Mouse (Mus musculus): ENCODE data around the gene Ilk. TPM values are rescaled to one million over a fixed set of nuclear protein-coding genes. Genes with fewer than 3 reads are reported as not detected.

Ilk gene
- total and polyA plus RNA-seq, 3 experiments, result 32.4 to 51.1 (median 42.6) TPM

- Histone ChIP-seq H3K9me3 (replicated peaks; ENCODE audit: low read length) (no peaks in the 10 kb centered on the region), H3K27ac (ENCODE audit: insufficient read depth, low read depth) (no peak overlapping the region), H3K79me2 (replicated peaks; ENCODE audit: control insufficient read depth, extremely low read depth, insufficient read depth, poor library complexity, severe bottlenecking) (no peaks in the 10 kb centered on the region), H3K27me3 (replicated peaks) (no peaks in the 10 kb centered on the region), H3K4me1 (ENCODE audit: control insufficient read depth in 1 of 2, insufficient read depth in 2 of 2) (peaks cover 11 to 24% of the 10 kb centered on the region in 2 experiments), H3K9ac (ENCODE audit: insufficient read depth, low read depth) (no peak overlapping the region), H3K4me2 (ENCODE audit: insufficient read depth, low read depth, poor library complexity, severe bottlenecking) (no peak overlapping the region), H3K4me3 (replicated peaks in 1 of 3; ENCODE audit: low read depth in 2 of 3, low read length in 2 of 3, poor library complexity in 1 of 3) (peak overlapping the region in 1 of 3 experiments; percentile 9), H3K36me3 (replicated peaks in 1 of 2; ENCODE audit: control insufficient read depth in 1 of 2, insufficient read depth in 1 of 2, low read length in 1 of 2) (no peaks in the 10 kb centered on the region)
- peak; percentile 30 for DNase-seq (ENCODE audit: extremely low read depth)
- no peak for TF ChIP-seq KAT2A (IDR thresholded peaks at IDR 0.05; ENCODE audit: insufficient replicate concordance, low read length)
- peak; percentile 32; the same call in 1 of the 2 replicates for TF ChIP-seq ELF1 (IDR thresholded peaks at IDR 0.05; ENCODE audit: low read depth, low read length)
- in situ Hi-C loops (cut with MboI; ENCODE audit: low pct_ligation_motif_present, low pct_unique_long_range_greater_than_20kb, low sequenced_read_pairs), result no loop called here
- dilution Hi-C loops (cut with MboI; ENCODE audit: extremely low pct_ligation_motif_present, extremely low pct_unique_long_range_greater_than_20kb, low sequenced_read_pairs), result no loop called here
Measured at GRCm38 (mm10) chr7:105778553-105779265, 42.3 kb downstream of the Ilk start.

- in situ Hi-C loops (cut with MboI; ENCODE audit: low pct_ligation_motif_present, low pct_unique_long_range_greater_than_20kb, low sequenced_read_pairs), result no loop called here
- Histone ChIP-seq H3K4me2 (ENCODE audit: insufficient read depth, low read depth, poor library complexity, severe bottlenecking) (no peak overlapping the region), H3K4me3 (replicated peaks in 1 of 3; ENCODE audit: low read depth in 2 of 3, low read length in 2 of 3, poor library complexity in 1 of 3) (no peak overlapping the region), H3K79me2 (replicated peaks; ENCODE audit: control insufficient read depth, extremely low read depth, insufficient read depth, poor library complexity, severe bottlenecking) (no peaks in the 10 kb centered on the region), H3K9me3 (replicated peaks; ENCODE audit: low read length) (peaks cover 4% of the 10 kb centered on the region), H3K27ac (ENCODE audit: insufficient read depth, low read depth) (no peak overlapping the region), H3K27me3 (replicated peaks) (peaks cover 3% of the 10 kb centered on the region), H3K4me1 (ENCODE audit: control insufficient read depth in 1 of 2, insufficient read depth in 2 of 2) (peaks cover 0 to 6% of the 10 kb centered on the region in 2 experiments; a peak in 2 of 4 replicates), H3K9ac (ENCODE audit: insufficient read depth, low read depth) (no peak overlapping the region), H3K36me3 (replicated peaks in 1 of 2; ENCODE audit: control insufficient read depth in 1 of 2, insufficient read depth in 1 of 2, low read length in 1 of 2) (no peaks in the 10 kb centered on the region)
- no peak for TF ChIP-seq GABPA (IDR thresholded peaks at IDR 0.05; ENCODE audit: insufficient replicate concordance, low read depth, low read length)
- no peak for DNase-seq (ENCODE audit: extremely low read depth)
- dilution Hi-C loops (cut with MboI; ENCODE audit: extremely low pct_ligation_motif_present, extremely low pct_unique_long_range_greater_than_20kb, low sequenced_read_pairs), result no loop called here
Measured at GRCm38 (mm10) chr7:105783861-105784260, 47.5 kb downstream of the Ilk start.

- H3K4me3 ChIP-seq (replicated peaks in 1 of 3; ENCODE audit: low read depth in 2 of 3, low read length in 2 of 3, poor library complexity in 1 of 3), result no peak overlapping the region
- no peak for TF ChIP-seq HCFC1 (IDR thresholded peaks at IDR 0.05; ENCODE audit: low read depth, low read length)
- no peak for TF ChIP-seq BHLHE40 (IDR thresholded peaks at IDR 0.05; ENCODE audit: low read depth, low read length)
- H3K4me1 ChIP-seq (ENCODE audit: control insufficient read depth in 1 of 2, insufficient read depth in 2 of 2), result no peaks in the 10 kb centered on the region
- peaks cover 3% of the 10 kb centered on the region for H3K27me3 ChIP-seq (replicated peaks)
- in situ Hi-C loops (cut with MboI; ENCODE audit: low pct_ligation_motif_present, low pct_unique_long_range_greater_than_20kb, low sequenced_read_pairs) (no loop called here), dilution Hi-C loops (cut with MboI; ENCODE audit: extremely low pct_ligation_motif_present, extremely low pct_unique_long_range_greater_than_20kb, low sequenced_read_pairs) (no loop called here)
- no peaks in the 10 kb centered on the region for H3K79me2 ChIP-seq (replicated peaks; ENCODE audit: control insufficient read depth, extremely low read depth, insufficient read depth, poor library complexity, severe bottlenecking)
- H3K36me3 ChIP-seq (replicated peaks in 1 of 2; ENCODE audit: control insufficient read depth in 1 of 2, insufficient read depth in 1 of 2, low read length in 1 of 2), result no peaks in the 10 kb centered on the region
- peaks cover 4% of the 10 kb centered on the region for H3K9me3 ChIP-seq (replicated peaks; ENCODE audit: low read length)
- H3K4me2 ChIP-seq (ENCODE audit: insufficient read depth, low read depth, poor library complexity, severe bottlenecking), result no peak overlapping the region
- no peak overlapping the region for H3K27ac ChIP-seq (ENCODE audit: insufficient read depth, low read depth)
- H3K9ac ChIP-seq (ENCODE audit: insufficient read depth, low read depth), result no peak overlapping the region
- DNase-seq (ENCODE audit: extremely low read depth), result no peak
Measured at GRCm38 (mm10) chr7:105784556-105784955, 48.2 kb downstream of the Ilk start.

Data from CH12.LX (cell line).